Mouse (Mus musculus) liver, adult 2 months (tissue): Measurements from ENCODE around the gene Stmn3. TPM values are rescaled to one million over a fixed set of nuclear protein-coding genes. Genes with fewer than 3 reads are reported as not detected.

Experiments
- DNase-seq: peaks from one replicate; pipeline ENCODE4 v3.0.0-alpha.2; 2011; ENCODE audit warnings: low read depth, low spot score; ENCODE audit errors: extremely low read depth
- H3K27ac ChIP-seq: fragments of 200-500 bp; replicated peaks from 2 replicates; pipeline ENCODE4 v1.5.1; 2012; ENCODE audit warnings: low read depth, mild to moderate bottlenecking, control low read depth, inconsistent platforms, low read length; ENCODE audit not compliant: insufficient read depth
- H3K27me3 ChIP-seq: fragments of 200-500 bp; 2 replicates; pipeline ENCODE4 v1.6.1; 2012; ENCODE audit warnings: mild to moderate bottlenecking, moderate library complexity, low read length, inconsistent platforms; ENCODE audit not compliant: control insufficient read depth, insufficient read depth
- H3K36me3 ChIP-seq: fragments of 200-500 bp; 2 replicates; pipeline ENCODE4 v1.6.1; 2012; ENCODE audit warnings: low read length, inconsistent platforms; ENCODE audit not compliant: control insufficient read depth, insufficient read depth
- H3K4me1 ChIP-seq: fragments of 200-500 bp; 2 replicates; pipeline ENCODE4 v1.6.1; 2011; ENCODE audit warnings: low read length; ENCODE audit not compliant: control insufficient read depth, insufficient read depth
- H3K4me3 ChIP-seq: fragments of 200-500 bp; 2 replicates; pipeline ENCODE4 v1.5.1; 2011; ENCODE audit warnings: low read depth, mild to moderate bottlenecking, control low read depth, low read length, moderate library complexity; ENCODE audit not compliant: insufficient read depth
- H3K79me2 ChIP-seq: fragments of 200-500 bp; 2 replicates; pipeline ENCODE4 v1.6.1; 2012; ENCODE audit warnings: inconsistent platforms, mild to moderate bottlenecking, low read length, moderate library complexity; ENCODE audit not compliant: control insufficient read depth, insufficient read depth
- H3K9ac ChIP-seq: fragments of 200-500 bp; 2 replicates; pipeline ENCODE4 v1.6.1; 2012; ENCODE audit warnings: low read depth, mild to moderate bottlenecking, control low read depth, inconsistent platforms, low read length
- CTCF ChIP-seq: fragments of 200-500 bp; IDR thresholded peaks from 2 replicates; pipeline ENCODE4 v1.5.1; 2011; ENCODE audit warnings: low read depth, low read length, control low read depth
- POLR2A ChIP-seq: fragments of 200-500 bp; IDR thresholded peaks from 2 replicates; pipeline ENCODE4 v1.6.1; 2011; ENCODE audit warnings: low read length, control low read depth; ENCODE audit not compliant: insufficient read depth; ENCODE audit errors: extremely low read depth
- WGBS: fragments of 180-500 bp; shearing (Covaris S2); methylation state at CpG from one replicate; pipeline ENCODE4 v1.1.7; 2018; 5-methylcytosine and 5-hydroxymethylcytosine counted together
- polyA plus RNA-seq: library from polyadenylated mRNA; depleted of rRNA; stranded (reverse); fragments of >200 nt; gene quantifications from 2 replicates; pipeline ENCODE4 v1.2.3, GENCODE M21; 2012
- total RNA-seq: library from RNA; depleted of rRNA; stranded (reverse); fragments of >200 nt; gene quantifications from 2 replicates; pipeline ENCODE4 v1.2.3, GENCODE M21; 2014

The Stmn3 gene
- total and polyA plus RNA-seq, 2 experiments = 0.07 to 0.09 TPM

DNA sequence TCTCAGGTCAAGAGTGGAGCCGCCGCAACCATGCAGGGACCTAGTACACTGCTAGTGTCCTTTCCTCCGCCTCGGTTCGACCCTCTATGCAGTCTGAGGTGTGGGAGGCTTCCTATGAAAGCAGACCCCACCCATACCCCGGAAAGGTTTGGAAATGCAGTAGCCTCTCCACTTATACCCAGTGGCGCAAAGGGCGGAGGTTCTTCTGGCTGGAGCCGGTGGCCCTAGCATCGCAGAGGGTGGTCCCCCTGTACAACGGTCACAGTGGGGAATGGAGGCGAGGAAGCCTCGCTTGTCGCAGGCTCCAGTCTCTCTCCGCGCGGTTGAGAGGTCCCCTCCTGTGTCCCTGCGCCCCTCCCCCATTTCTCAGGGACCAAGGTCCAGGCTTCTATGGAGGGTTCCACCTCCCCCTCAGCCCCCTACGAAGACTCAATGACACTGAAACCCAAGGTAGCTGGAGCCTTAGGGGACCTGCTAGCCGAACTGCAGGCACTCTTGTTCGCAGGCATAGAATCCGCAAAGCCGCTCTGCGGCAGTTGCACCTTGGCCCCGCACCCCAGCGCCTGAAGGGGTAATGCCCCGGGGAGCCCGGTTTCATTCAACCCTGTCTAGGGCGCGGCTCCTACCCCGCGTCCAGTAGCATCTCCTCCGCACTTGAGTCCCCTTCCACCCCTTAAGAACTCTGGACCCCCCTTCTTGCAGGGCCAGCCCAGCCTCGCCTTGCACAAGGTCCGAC lies 788 bp downstream of the Stmn3 start:
- Histone ChIP-seq H3K4me3 (no peak overlapping the region), H3K27ac (no peak overlapping the region), H3K36me3 (no peaks in the 10 kb centered on the region), H3K4me1 (peaks cover 3% of the 10 kb centered on the region; the same call in 1 of the 2 replicates), H3K79me2 (no peaks in the 10 kb centered on the region), H3K9ac (no peak overlapping the region), H3K27me3 (peaks cover 14% of the 10 kb centered on the region)
- no peak for DNase-seq
- WGBS = 16% methylated on average over 35 of the region's 35 CpGs
- TF ChIP-seq POLR2A (no peak), CTCF (no peak)

DNA sequence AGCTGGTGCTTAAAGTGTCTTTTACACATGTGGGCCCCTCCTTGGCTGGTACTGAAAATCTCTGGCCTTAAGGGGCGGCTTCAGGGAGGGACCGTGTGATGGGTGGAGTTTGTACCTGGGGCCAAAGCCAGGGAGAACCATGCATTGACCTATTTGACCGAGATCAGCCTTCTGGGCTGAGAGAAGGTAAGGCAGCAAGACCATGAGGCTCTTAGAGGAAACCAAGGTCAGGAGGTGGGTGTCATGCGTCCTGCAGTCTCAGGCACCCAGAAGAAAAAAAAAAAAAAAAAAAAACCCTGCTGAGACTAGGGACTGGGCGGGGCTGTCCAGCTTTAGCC lies 1.3 kb downstream of the Stmn3 start:
- Histone ChIP-seq H3K36me3 (no peaks in the 10 kb centered on the region), H3K27me3 (peaks cover 14% of the 10 kb centered on the region), H3K79me2 (no peaks in the 10 kb centered on the region), H3K27ac (no peak overlapping the region), H3K4me1 (peaks cover 3% of the 10 kb centered on the region; the same call in 1 of the 2 replicates), H3K4me3 (no peak overlapping the region), H3K9ac (no peak overlapping the region)
- DNase-seq = no peak
- TF ChIP-seq POLR2A (no peak), CTCF (no peak)
- WGBS = 30% methylated on average over 5 of the region's 5 CpGs

DNA sequence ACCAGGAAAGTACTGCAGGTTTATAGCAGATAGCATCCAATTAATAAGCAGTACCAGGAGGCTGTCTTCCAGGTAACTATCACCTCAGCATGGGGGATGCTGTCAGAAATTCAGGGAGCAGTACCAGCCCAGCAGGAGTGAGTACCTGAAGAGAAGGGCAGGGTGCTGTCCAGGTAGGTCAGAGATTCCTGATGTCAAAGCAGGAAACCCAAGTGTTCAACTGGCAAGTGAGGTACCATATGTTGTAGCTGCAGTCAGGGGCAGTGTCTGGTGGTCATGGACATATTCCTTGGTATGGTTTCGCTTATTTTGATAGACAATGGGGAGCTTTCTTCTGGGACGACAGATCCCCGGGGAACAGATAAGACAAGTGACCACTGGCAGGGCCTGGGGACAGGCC lies 1.9 kb downstream of the Stmn3 start:
- DNase-seq = no peak
- Histone ChIP-seq H3K36me3 (no peaks in the 10 kb centered on the region), H3K4me1 (peaks cover 3% of the 10 kb centered on the region; the same call in 1 of the 2 replicates), H3K4me3 (no peak overlapping the region), H3K27me3 (peaks cover 14% of the 10 kb centered on the region), H3K79me2 (no peaks in the 10 kb centered on the region), H3K9ac (no peak overlapping the region), H3K27ac (no peak overlapping the region)
- TF ChIP-seq POLR2A (no peak), CTCF (no peak)
- WGBS = 81% methylated on average over 3 of the region's 3 CpGs

DNA sequence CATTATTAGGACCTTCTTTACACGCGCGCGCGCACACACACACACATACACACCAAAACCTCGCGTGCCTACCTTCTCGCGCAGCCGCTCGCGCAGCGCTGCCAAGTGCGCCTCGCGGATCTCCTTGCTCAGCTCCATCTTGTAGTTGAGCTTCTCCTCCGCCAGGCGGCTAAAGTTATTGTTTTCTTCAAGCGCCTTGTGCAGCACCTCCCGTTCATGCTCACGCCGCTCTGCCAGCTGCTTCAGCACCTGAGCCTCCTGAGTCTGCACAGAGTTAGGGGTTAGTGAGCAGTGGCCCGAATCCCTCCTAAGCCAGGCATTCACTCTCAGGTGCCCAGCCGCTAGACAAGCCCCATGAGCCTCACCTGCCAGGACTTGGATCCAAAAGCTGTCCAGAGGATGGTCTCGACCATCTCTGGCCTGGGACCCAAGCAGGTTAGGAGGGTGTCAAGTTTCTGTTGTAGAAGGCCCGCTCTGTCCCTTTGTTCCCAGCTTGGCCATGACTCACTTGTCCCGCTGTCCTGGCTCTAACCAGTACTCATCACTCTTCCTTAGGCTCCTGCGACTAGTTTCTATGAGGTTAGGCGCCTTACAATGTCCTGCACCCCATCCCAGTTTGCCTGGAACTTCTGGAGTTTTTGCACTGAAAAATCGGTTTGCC lies 7.0 kb downstream of the Stmn3 start:
- Histone ChIP-seq H3K79me2 (no peaks in the 10 kb centered on the region), H3K4me3 (no peak overlapping the region), H3K36me3 (no peaks in the 10 kb centered on the region), H3K27me3 (no peaks in the 10 kb centered on the region), H3K4me1 (no peaks in the 10 kb centered on the region), H3K9ac (no peak overlapping the region), H3K27ac (no peak overlapping the region)
- TF ChIP-seq CTCF = peak; percentile 41
- TF ChIP-seq POLR2A = no peak
- 26% methylated on average over 30 of the region's 30 CpGs for WGBS
- DNase-seq = no peak

DNA sequence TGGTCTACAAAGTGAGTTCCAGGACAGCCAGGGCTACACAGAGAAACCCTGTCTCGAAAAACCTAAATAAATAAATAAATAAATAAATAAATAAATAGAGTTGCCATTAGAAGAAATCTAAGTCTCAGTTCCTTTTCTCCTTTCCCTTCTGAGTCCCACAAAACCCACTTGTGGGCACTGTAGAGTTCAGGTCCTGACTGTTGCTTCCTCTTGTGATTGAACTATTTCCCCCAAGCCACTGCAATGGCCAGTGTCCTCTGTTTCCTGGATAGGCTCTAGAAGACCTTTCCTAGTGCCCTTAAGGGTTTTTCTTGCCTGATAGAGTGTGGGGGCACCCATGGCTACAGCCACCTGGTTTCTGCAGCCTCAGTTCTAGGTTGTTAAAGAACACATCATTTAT lies 9.4 kb downstream of the Stmn3 start:
- no peak for DNase-seq
- no peak overlapping the region for H3K9ac ChIP-seq
- 73% methylated on average over 1 of the region's 1 CpGs for WGBS
- H3K27ac ChIP-seq = no peak overlapping the region
- no peaks in the 10 kb centered on the region for H3K4me1 ChIP-seq
- H3K79me2 ChIP-seq = no peaks in the 10 kb centered on the region
- H3K4me3 ChIP-seq = no peak overlapping the region
- H3K27me3 ChIP-seq = no peaks in the 10 kb centered on the region
- H3K36me3 ChIP-seq = 0 out of 2 replicates have a peak, but pooled peaks cover 2% of the 10 kb centered on the region
- no peak for TF ChIP-seq CTCF
- TF ChIP-seq POLR2A = no peak

DNA sequence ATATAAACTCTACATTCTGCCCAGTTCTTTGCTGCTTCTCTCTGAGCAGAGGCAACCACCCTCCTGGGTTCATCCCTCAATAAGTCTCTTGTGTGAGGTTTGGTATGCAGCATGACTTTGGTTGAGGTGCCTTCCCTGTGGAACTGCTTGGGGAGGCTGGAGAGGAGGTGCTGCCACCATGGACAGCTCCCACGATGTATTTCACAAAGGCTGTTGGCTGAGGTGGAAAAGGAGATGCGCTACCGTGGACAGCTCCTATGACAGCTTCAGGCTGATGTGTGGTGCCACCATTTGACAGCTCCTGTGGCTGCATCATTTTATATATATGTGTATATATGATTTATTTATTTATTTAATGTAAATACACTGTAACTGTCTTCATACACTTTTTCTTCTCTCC lies 12.3 kb downstream of the Stmn3 start:
- DNase-seq = peak; percentile 34

More for the DNA sequence above, 12.3 kb downstream of the Stmn3 start:
- Histone ChIP-seq H3K27me3 (no peaks in the 10 kb centered on the region), H3K9ac (no peak overlapping the region), H3K36me3 (peaks cover 2% of the 10 kb centered on the region; the same call in 1 of the 2 replicates), H3K27ac (no peak overlapping the region), H3K79me2 (no peaks in the 10 kb centered on the region), H3K4me1 (no peaks in the 10 kb centered on the region), H3K4me3 (no peak overlapping the region)
- peak; percentile 24; the same call in 1 of the 2 replicates for TF ChIP-seq CTCF
- no peak for TF ChIP-seq POLR2A
- 47% methylated on average over 3 of the region's 3 CpGs for WGBS
